Mouse (Mus musculus) granulocyte monocyte progenitor cell, adult 5-6 weeks (primary cell): ENCODE results near the gene Gnas. TPM values are rescaled to one million over a fixed set of nuclear protein-coding genes. Genes with fewer than 3 reads are reported as not detected.
A peak's percentile ranks its signal among the peaks of the same experiment; 100 is the strongest.

ENCODE experiments used
- ATAC-seq: replicated peaks from 2 replicates; pipeline ENCODE4 v1.8.0; 2016; ENCODE audit warnings: mild to moderate bottlenecking, moderate TSS enrichment, inconsistent platforms; ENCODE audit not compliant: poor library complexity, severe bottlenecking
- total RNA-seq, 2 experiments: library from RNA; stranded (forward) in 1 of 2; stranded (reverse) in 1 of 2; fragments of 200-712, 200-1000 nt in 1 of 2; fragments of >200 nt in 1 of 2; fragmentation: Nextera tagmentation in 1 of 2; gene quantifications; 2 replicates each; pipeline ENCODE4 v1.2.3; 2014 to 2017

Gene Gnas
- total RNA-seq, 2 experiments from 2014 or later: 260 to 447 TPM

GRCm38 (mm10) chr2:174316661-174317060 is 32.5 kb downstream of the Gnas start:
- ATAC-seq: no peak

GRCm38 (mm10) chr2:174325989-174326388 is 41.9 kb downstream of the Gnas start:
- ATAC-seq: no peak

GRCm38 (mm10) chr2:174326481-174326880 is 42.4 kb downstream of the Gnas start:
- no peak for ATAC-seq

- peak; percentile 50 for ATAC-seq
These were observed 43.3 kb downstream of the Gnas start for GRCm38 (mm10) chr2:174327295-174327981.

- no peak for ATAC-seq
These were observed 44.3 kb downstream of the Gnas start for GRCm38 (mm10) chr2:174328358-174328905.

- peak; percentile 1; the same call in 1 of the 2 replicates for ATAC-seq
These were observed 45.0 kb downstream of the Gnas start for GRCm38 (mm10) chr2:174328926-174329662.

GRCm38 (mm10) chr2:174329663-174330615 is 45.8 kb downstream of the Gnas start:
- peak; percentile 33 for ATAC-seq

GRCm38 (mm10) chr2:174330616-174331191 is 46.6 kb downstream of the Gnas start:
- peak; percentile 20 for ATAC-seq

GRCm38 (mm10) chr2:174331282-174332030 is 47.3 kb downstream of the Gnas start:
- no peak for ATAC-seq

GRCm38 (mm10) chr2:174333239-174333890 is 49.2 kb downstream of the Gnas start:
- ATAC-seq: no peak

- ATAC-seq: no peak
These were observed 50.3 kb downstream of the Gnas start for GRCm38 (mm10) chr2:174334415-174334814.

GRCm38 (mm10) chr2:174337275-174337674 is 53.2 kb downstream of the Gnas start:
- no peak for ATAC-seq

- no peak for ATAC-seq
These were observed 55.6 kb downstream of the Gnas start for GRCm38 (mm10) chr2:174339701-174340100.

GRCm38 (mm10) chr2:174340229-174340892 is 56.2 kb downstream of the Gnas start:
- ATAC-seq: no peak

- ATAC-seq: no peak
These were observed 56.9 kb downstream of the Gnas start for GRCm38 (mm10) chr2:174340893-174341580.

- no peak for ATAC-seq
These were observed 58.8 kb downstream of the Gnas start for GRCm38 (mm10) chr2:174342793-174343400.

- ATAC-seq: peak; percentile 33; the same call in 1 of the 2 replicates
These were observed 59.4 kb downstream of the Gnas start for GRCm38 (mm10) chr2:174343566-174343965.
